Mouse (Mus musculus) kidney, adult 8-10 months (tissue): ENCODE results near the gene Cacna1d.

Source experiments
- DNase-seq, 2 experiments: peaks; one replicate each; pipeline ENCODE4 v3.0.0; 2022

Cacna1d gene

GRCm38 (mm10) chr14:30457897-30458296 is 33.4 kb downstream of the Cacna1d start:
- DNase-seq, result no peak

GRCm38 (mm10) chr14:30457436-30457835 is 33.8 kb downstream of the Cacna1d start:
- no peak for DNase-seq

- no peak for DNase-seq
Observed at GRCm38 (mm10) chr14:30455801-30456595, 35.3 kb downstream of the Cacna1d start.

GRCm38 (mm10) chr14:30439915-30440314 is 51.3 kb downstream of the Cacna1d start:
- DNase-seq, result peak in 1 of 2 experiments; percentile 11

DNA sequence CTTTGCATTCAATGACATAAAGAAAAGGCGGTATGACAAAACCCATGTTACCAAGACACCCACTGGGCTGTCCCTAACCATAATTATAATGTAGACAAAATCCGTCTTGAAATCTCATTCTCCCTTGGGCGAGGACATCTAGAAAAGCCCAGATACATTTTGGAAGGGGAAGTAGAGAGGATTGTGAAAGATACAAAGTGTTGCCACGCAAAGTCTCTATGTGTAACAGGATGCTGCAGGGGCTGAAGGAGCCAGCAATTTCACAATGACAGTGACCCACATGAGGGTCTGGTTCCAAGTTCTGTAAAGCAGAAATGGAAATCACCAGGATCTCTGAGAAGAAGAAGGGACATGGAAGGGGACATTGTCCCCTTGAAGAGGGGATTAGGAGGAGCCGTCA is 55.9 kb downstream of the Cacna1d start:
- no peak for DNase-seq

GRCm38 (mm10) chr14:30430446-30430845 is 60.8 kb downstream of the Cacna1d start:
- no peak for DNase-seq

- DNase-seq, result no peak
Observed at GRCm38 (mm10) chr14:30430026-30430425, 61.2 kb downstream of the Cacna1d start.

GRCm38 (mm10) chr14:30429606-30430005 is 61.6 kb downstream of the Cacna1d start:
- no peak for DNase-seq

DNA sequence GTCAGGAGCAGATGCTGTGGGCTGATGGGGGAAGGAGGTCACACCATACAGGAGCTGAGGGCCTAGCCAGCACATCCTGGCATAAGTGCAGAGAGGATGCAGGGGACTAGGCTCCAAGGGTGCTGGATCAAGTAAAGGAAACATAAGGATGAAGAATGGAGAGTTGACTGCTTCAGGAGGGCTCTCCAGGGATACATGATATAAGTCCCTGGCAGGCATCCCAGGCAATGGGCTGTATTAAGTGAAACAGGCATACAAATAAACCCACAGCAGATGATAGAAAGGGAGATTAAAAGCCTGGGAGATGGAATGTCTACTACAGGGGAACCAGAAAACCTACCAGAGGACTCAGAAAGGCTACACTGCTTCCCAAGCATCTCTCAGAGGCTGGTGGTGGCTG is 62.5 kb downstream of the Cacna1d start:
- DNase-seq, result no peak

DNA sequence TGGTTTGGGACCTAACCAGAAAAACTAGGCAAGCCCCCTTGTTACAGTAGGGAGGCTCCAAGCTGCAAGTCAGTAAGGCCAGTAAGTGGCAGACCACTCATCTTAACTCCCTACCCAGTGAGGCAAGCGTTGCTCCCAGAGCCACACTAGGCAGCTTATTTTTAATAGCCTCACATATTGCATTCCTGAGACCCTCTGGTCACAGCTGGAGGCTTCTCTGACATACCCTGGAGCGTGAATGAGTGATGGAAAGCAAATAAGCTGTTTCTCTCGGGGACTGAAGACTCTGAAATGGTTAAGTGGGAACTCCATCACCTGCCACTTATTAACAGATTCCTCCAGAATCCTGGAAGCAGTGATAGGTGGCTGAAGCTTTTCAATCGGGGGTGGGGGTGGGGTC is 65.4 kb downstream of the Cacna1d start:
- no peak for DNase-seq

DNA sequence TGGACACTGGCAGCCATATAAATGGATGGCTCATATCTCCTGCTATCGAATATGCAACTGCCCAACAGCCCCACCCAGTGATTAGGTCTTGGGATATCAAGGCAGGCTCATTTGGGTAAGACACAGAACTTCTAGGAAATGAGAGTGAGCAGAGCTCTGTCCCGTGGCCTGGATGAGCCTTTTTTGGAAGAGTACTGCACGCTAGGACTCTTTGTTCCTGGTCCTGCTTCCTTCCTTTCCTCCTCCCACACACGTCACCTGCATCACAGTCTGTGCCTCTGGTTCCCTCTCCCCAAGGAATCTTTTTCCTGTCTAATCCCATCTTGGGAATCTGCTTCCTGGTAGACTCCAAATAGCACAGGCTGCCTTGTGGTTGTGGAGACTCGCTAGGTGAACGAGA is 66.1 kb downstream of the Cacna1d start:
- DNase-seq, result no peak

GRCm38 (mm10) chr14:30424638-30425037 is 66.6 kb downstream of the Cacna1d start:
- no peak for DNase-seq

- DNase-seq, result no peak
Observed at GRCm38 (mm10) chr14:30422376-30423140, 68.7 kb downstream of the Cacna1d start.

DNA sequence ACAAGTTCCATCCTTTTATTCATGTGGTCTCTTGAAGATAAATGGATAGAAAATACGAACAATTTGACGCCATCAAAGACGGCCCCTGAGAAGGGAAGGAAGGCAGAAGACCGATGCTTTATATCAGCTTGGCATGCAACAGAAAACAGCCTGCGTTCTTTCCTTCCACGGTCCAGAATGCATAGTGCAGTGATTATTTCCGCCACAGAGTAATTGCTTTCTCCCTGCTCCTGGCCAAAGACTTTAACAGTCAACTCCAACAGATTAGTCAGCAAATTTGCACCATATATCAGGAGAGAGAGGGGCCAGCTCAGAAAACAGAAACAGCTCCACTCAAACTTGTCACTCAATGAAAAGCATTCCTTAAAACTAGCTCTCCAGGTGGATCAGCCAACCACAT is 71.8 kb downstream of the Cacna1d start:
- no peak for DNase-seq

DNA sequence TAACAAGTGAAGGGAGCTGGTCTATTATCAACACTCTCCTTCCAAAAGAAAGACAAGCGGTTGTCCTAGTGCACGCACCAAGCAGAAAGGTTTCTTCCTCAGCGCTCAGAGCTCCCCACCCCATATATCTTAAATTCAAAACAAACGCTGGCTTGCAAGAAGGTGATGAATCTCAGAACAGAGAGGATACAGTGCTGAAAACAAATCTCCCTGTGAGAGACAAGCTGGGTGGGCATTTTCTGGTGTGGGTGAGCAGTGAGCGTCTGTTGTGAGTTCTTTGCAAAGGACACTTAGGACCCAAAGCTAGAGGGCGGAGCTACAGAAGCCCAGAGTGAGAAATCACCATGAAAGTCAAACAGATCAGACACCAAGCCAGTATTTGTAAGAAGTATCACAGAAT is 72.2 kb downstream of the Cacna1d start:
- no peak for DNase-seq

DNA sequence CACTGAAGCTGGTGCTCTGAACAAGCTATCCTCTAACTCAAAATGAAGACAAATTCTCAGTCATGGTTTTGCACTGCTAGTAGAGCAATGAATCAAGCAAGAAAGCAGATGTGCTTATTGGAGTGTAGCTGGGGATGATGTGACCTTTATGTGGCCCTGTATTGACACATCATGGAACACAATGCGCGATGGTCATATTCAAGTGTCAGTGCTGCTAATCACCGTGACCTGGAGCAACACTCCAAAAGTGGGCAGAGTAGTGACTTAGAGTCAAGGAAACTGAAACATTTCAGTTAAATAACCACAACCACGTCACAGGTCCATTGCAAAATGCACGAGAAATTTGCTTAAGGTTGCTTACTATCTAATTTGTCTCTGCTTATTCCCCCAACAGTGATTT is 75.4 kb downstream of the Cacna1d start:
- DNase-seq, result no peak

DNA sequence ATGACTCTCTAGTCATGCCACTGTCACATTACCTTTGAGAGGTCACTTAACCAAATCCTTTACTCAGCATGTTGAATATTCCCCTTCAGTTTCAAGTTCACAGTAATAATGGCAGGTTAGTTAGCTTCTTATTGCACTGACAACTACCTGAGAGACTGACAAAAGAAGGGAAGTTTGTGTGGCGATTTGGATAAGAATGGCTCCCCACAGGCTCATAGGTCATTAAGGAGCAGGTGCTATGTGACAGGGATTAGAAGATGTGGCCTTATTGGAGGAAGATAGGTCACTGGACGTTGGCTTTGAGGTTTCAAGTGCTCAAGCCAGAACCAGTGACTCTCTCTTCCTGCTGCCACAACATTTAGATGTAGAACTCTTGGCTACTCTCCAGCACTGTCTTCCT is 77.1 kb downstream of the Cacna1d start:
- no peak for DNase-seq

DNA sequence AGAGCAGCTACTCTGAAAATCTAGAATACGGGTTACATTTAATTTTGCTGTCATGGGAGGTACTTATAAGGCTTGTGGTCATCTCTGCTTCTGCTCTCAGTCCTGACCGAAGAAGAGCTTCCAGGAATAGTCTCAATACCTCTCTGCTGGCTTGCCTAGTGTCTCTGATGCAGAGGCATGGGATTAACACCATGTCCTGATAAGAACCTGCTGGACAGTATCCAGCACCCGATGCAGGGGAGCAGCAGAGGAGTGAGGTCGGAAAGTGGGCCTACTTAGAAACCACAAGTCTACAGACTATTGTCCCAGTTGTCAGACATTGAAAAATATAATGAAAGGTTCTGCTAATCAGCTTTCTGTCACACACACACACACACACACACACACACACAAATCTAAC is 81.9 kb downstream of the Cacna1d start:
- DNase-seq, result no peak

DNA sequence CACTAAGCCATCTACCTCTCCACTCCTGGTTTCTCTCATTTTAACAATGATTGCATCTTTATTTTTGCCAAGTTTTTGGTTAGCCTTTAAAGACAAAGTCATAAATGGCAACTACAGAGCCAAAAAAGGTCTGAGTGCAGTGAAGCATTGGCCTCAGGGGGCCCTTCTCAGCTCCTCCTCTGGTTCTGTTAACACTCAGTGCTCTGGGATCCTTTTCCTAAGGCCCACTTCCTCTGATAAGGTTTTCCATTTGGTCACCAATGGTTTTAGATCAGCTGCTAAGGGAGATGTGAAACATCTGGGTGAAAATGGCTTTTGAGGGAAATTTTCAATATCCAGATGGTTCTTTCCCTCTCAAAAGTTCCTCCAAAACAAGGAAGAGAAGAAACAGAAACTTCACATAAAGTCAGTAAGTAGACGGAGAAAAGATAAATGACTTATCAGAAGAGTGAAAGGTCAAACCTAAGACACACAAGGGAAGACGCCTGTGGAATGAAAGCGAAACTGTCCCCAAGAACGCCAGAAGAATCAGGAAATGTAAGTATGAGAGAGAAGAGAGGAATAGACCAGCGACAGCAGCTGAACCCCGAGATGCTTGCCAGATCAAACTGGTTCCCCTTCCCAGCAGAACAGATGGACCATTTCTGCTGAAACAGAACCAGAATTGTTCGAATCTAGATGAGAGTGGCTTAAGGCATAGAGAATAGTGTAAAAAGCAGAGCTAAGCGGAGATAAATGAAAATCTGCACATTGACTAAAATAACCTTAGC is 85.6 kb downstream of the Cacna1d start:
- no peak for DNase-seq

- no peak for DNase-seq
Observed at GRCm38 (mm10) chr14:30378306-30378705, 112.9 kb downstream of the Cacna1d start.

DNA sequence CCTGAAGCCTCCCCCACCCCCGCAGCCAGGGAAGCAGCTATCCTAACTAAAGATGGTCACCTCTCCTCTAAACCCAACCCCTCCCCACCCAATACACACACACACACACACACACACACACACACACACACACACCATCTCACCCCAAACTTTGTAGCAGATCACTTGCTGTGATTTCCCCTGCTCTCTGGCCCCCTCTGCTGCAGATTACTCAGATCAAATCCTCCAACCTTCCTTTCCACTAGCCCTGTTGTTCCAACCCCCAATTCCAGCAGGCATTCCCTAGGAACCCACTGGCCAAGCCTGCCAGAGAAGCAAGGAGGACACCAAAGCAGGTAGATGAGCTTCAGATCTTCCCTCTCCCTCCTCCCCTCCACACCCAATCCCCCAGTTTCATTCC is 118.4 kb downstream of the Cacna1d start:
- DNase-seq, result no peak

DNA sequence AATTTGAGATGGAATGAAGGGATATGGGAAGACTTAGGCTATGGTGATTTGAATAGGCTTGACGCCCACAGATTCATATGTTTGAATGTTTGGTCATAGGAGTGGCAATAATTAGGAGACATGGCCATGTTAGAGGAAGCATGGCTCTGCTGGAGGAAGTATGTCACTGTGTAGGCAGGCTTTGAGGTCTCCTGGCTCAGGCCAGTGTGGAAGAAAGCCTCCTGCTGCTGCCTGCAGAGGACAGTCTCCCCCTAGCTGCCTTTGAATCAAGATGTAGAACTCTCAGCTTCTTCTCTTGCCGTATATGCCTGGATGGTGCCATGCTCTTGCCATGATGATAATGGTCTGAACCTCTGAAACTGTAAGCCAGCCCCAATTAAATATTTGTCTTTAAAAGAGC is 120.2 kb downstream of the Cacna1d start:
- DNase-seq, result no peak

DNA sequence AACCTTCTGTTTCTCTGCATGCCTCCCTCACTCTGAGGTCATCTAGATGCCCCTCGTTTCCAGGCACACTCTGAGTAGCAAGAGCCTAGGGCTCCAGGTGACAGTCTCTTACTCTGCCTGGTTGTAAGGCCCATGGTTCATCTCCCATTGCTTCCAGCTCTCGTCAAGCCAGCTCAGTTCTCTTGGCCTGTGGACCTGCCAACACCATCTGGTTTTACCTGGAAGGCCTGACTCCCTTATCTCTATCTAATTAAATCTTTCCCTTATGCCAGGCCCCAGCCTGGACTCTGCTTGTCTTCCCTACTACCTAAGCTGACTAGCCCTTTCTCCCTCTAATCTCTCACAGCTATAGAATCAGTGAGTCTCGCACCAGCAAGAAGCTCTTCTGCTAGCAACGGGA is 124.2 kb downstream of the Cacna1d start:
- DNase-seq, result no peak

- no peak for DNase-seq
Observed at GRCm38 (mm10) chr14:30365866-30366265, 125.4 kb downstream of the Cacna1d start.
